Mouse (Mus musculus) hindlimb bud, embryonic 11.5 days (tissue): ENCODE data around the gene Gm26661.

Experiments
- DNase-seq: peaks from one replicate; pipeline ENCODE4 v3.0.0-alpha.2; 2012; ENCODE audit warnings: low read depth, low spot score; ENCODE audit errors: extremely low spot score

The Gm26661 gene

DNA sequence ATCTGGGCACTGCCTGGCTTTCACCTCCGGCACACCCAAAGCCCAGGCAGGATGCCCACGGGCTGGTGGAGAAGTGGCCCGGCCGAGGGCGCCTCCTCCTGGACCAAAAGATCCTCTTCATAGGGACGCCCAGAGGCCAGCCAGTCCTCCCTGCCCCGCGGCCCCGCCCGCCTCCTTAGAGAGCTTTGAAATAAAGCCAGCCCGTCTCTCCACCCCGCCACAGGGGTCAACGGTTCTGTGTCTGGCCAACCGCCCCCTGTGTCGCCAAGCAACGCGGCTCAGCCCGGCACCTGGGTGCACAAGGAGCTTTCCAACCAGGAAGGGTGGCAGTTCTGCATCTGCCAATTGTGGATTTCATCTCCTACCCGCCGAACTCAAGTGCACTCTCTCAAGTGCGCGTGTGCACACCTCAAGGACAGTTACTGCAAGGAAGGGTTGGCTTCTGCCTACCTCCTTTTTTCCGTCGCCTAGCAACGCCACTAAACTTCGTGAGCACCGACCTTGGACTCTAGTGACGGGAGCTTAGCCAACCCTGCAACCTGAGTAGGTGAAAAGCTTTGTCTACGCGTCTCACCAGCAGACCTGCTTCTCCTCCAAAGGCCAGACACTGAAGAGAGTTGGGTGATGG is at the start of gene Gm26661:
Gm26661 (plus strand) TSS at position 56 of the 628 bp plus-strand sequence.
- DNase-seq = peak; percentile 16

DNA sequence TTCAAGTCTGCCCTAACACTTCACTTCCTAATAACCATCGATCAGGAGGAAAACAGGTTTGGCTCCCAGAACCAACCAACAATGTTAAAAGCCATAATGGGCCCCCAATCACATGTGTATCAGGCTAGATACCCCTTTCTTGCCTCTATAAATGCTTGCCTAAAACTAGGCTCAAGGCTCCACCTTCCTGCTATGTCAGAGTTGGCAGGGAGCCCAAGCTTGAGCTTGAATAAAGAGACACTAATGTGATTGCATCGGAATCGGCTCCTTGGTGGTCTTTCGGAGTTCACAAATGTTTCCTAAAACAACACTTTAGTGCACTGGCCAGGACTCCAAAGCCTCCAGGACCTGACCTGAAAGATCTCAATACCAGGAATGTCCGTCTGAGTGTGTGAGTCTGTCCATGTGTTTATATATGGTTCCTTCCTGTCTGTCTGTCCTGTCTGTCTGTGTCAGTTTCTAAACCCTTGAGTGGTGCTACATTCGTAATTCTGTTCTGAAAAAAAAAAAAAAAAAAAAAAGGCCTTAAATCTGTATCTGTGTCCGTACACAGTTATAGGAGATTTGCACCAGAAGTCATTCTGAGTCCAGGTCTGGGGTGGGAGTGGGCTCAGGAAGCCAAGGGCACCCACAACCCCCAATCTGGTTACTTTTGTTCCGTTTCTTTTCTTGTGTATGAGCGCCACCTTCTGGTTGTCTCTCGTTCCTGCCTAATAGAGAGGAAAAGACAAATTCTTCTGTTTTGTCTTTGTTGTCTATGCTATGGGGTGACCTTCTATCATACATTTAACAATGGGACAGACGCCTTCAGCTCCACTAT is 42.2 kb upstream of the Gm26661 start:
- peak; percentile 86 for DNase-seq

DNA sequence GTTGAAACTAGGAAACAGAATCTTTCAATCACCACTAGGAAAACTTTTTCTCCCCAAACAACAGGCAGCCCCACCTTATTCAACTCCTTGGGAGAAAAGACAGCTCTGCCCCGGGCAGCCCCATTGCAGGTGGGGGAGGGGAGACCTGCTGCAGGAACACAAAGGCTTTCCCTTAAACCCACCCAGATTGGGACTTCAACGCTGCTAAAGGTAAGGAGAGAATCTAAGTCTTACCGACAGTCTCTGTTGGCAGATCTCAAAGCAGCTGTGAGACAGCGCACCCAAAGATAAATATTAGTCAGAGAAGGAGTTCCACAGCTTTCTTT is 41.7 kb upstream of the Gm26661 start:
- DNase-seq = no peak

DNA sequence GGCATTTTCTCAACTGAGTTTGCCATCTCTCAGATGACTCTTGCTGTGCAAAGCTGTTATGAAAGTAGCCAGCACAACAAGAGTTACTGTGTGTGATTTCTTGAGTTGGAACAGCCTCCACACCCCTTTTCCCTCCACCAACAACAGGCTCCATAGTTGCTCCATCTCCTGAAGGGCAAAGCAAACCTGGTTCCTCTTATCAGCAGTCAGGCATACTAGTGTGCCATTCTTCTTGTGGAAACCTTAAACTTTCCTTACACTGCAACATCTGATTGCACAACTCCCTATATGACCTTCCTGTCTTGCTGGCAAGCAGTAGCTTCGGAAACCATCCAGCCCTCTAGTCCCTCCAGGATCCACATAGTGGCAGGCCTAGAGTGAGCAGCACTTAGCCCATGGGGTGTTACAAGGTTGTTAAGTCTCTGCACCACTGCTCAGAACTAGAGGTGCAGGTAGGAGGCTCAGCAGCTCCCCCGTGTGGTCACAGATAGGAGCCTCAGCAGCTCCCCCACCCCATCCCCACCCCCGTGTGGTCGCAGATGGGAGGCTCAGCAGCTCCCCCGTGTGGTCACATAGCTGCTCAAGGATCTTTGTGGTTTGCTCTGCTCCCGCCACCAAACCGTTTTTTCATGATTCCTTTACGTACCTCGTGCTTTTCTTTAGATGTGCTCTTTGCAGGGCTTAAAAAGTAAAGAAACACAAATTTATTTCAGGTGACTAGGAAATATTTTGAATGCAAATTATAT is 25.6 kb upstream of the Gm26661 start:
- peak; percentile 83 for DNase-seq

DNA sequence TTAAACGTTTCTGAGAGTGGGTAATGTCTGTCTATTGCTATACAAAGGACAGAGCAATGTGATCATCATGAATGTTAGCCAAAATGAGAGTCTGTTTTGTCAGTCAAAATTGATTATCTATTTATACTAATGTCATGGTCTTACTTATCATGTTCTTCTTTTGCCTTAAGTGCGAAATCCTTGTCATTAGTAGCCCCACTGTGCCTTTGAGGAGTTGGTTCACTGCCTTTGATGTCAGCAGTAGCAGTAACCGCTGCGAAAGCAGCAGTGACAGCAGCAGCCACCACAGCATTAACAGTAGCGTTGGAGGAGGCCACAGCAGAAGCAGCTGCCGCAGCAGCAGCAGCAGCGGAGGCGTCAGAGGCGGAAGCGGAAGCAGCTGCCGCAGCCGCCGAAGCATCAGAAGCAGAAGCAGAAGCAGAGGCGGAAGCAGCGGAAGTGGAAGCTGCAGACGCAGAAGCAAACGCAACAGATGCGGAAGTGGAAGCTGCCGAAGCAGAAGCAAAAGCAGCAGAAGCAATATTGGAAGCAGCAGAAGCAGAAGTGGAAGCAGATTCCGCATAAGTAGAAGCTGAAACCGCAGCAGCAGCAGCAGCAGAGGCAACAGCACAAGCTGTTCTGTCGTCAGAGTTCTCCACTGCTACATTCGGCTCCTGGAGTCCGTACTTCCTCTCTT is 17.5 kb upstream of the Gm26661 start:
- no peak for DNase-seq

DNA sequence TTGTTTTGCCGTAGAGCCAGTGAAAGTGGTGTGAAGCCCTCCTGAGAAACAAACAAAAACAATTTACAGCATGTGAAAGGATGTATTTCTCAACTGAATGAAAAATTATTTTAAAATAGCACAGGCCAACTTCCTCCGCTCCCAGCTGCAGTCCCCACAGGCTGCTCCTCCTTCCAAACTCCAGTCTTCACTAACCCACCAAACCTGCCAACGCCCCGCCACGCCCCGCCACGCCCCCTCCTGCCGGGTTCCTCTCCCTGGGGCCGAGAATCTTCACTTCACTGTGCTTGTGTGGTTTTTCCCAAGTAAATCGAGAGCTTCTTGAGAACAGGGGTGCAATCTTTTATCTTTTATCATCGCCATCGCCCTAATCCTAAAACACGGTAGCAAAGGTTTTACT is 5.3 kb upstream of the Gm26661 start:
- DNase-seq = no peak

DNA sequence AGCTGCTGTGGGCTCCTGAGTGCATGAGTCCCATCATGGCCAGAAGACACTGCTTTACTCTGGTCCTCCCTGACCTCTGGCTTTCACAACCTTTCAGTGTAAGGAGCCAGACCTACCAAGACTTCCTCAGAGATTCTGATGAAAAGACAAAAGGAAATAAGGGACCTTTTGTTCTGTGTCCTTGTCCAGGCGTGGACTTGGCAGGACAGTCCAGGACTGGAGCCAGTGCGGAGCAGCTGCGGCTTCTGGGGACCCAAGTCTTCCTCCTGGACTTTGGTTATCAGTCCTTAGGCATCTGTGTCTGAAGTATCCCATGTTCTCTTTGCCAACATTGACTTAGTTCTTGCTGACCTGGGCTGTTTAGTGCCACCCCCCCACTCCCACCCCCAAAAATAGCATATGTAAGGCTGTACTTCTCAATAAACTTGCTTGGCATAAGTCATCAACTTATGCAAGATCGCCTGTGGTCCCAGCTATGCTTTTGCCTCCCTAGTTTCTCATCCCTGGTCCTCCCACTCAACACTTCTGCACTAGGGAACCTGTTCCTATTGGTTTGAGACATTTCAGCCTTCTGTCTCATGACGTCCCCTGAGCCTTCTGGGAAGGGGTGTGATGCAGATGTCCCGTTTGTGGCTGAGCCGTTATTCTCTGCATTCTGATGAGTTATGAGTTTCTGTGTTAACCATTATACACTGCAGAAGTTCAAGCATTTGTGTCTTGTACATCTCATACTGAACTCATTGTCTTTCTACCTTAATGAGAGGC is 1.9 kb upstream of the Gm26661 start:
- DNase-seq = no peak

DNA sequence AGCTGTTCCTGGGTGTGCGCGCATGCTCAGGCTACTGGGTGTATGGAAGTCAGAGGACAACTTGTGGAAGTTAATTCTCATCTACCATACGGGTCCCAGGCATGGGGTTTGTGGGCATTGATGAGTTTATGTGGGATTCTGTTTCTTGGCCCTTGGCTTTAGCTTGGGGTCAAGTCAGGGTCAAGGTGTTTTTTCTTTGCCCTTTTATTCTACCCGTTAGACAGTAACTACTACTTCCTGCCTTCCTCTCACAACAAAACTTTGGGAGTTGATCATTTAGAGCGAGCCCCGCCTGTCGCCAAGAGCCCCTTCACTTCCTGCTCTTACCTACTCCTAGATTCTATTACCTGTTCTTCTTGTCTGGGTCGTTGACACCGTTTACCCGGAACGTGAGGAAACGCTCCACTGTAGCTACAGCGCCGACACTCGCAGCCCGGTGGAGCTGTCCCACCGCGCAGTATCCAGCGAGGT is 291 bp upstream of the Gm26661 start:
- no peak for DNase-seq

DNA sequence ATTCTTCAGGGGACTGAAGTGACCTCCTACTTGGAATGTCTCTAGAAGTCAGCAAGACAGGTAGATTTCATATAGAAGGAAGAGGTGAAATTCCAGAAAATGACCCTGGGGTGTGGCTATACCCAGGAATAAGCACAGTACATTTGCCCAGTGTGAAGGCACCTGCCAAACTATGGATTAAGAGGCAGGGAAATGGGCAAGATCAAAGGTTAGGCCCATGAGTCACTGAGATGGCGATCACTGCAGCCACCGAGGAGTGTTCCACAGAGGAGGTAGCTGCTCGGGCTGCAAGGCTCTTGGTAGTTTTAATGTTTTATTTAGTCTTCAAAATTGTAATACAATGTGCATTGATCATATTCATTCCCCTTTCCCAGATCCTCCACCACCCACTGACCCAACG is 4.6 kb downstream of the Gm26661 start:
- no peak for DNase-seq

DNA sequence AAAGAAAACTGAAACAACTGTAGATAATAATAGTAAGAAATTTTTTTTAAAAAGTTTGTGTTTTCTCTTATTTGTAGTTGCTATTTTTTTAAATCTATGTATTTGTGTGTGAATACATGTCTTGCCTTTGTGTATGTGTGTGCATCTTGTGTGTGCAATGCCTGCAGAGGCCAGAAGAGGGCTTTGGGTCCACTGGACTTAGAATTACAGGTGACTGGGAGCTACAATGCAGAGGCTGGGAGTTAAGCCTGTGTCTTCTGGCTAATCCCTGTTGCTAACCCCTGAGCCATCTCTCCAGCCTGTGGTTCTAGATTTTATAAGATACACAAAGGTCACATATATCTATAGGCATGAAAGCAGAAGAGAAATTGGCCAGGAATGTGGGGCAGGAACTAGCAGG is 9.2 kb downstream of the Gm26661 start:
- DNase-seq = no peak

DNA sequence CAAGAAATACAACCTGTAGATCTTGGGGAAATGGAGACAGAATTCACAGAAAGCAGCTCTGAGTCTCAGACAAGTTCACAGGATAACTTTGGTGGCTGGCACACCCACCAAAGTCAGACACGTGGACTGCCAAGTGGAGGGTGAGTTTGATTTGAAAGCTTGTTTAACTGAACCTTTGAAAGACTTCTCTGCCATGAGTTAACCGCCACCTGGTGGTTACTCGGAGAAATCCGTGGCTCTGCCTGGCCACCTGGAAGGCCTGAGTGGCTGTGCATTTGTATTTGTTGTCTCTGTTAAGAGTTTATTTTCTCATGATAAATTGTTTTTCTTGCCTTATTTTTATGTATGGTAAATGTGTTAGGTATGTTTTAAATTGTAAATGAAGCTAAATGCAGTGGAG is 10.4 kb downstream of the Gm26661 start:
- no peak for DNase-seq

DNA sequence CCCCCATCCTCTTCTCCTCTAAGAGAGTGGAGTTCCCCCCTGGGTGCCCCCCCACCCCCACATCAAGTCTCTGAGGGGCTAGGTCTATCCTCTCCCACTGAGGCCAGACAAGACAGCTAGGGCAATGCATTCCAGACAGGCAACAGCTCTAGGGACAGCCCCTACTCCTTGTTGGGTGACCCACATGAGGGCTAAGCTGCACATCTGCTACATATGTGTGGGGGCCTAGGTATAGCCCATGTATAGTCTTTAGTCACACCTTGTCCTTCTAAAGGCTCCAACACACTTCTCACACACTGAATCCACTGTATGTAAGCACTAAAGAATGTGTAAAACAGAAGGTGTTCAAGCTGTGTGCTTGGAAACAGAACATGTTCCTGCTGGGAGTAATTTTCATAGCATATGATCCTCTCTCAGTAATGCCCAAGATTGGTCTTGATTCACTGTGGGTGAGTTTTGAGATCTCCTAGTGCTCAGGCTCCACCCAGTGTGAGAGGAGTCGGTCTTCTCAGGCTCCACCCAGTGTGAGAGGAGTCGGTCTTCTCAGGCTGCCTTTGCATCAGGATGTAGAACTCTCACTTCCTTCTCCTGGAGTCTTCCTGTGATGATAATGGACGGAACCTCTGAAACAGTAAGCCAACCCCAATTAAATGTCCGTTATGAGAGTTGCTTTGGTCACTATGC is 12.6 kb downstream of the Gm26661 start:
- DNase-seq = no peak

DNA sequence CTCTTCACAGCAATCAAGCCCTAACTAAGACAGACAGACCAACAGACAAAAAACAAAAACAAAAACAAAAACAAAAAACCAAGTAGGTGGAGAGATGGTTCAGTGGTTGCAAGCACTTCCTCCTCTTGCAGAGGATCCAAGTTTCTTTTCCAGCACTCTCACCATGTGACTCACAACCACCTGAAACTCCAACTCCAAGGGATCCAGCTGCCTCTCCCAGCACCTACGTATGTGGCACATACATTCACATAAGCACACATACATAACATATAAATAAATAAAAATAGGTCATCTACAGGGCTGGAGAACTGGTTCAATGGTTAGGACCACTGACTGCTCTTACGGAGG is 13.1 kb downstream of the Gm26661 start:
- DNase-seq = no peak

DNA sequence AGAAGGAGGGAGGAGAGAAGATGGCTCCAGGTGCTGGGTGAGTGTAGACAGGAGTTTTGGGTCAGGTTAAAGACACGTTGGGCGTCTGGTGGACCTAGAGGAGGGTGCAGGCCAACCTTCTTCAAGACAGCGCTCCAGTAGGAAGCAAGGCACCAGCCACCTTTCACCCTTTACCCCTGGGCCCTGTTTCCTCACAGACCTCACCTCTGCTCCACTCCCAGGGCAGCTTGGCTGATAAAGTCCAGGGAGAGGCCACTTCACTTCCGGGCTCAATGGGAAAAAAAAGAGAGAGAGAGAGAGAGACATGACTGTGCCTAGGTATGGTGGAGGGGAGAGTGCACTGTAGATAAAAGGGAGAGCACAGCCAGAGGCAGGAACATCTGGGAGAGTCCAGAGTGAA is 16.3 kb downstream of the Gm26661 start:
- no peak for DNase-seq

DNA sequence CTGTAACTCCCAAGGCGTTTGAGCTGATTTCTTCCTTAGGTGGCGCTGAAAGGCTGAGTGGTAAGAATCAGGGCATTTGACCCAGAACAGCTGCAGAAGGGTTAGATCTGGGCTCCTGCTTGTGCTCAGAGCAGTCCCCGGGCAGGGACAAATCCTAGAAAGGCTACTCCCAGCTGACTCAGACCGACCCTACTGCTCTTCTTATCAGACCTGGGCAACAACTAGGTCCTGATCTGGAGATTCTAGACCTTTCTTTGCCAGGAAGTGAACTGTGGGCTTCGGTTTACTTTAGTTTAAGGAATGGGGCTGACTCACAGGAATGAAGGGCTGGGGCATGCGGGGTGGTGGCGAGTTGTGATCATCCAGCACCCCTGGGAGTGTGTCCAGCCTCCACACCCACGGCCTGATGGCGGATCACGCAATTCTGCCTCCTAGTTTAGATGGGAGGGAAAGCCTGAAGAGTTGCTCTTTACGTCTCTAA is 17.2 kb downstream of the Gm26661 start:
- no peak for DNase-seq

DNA sequence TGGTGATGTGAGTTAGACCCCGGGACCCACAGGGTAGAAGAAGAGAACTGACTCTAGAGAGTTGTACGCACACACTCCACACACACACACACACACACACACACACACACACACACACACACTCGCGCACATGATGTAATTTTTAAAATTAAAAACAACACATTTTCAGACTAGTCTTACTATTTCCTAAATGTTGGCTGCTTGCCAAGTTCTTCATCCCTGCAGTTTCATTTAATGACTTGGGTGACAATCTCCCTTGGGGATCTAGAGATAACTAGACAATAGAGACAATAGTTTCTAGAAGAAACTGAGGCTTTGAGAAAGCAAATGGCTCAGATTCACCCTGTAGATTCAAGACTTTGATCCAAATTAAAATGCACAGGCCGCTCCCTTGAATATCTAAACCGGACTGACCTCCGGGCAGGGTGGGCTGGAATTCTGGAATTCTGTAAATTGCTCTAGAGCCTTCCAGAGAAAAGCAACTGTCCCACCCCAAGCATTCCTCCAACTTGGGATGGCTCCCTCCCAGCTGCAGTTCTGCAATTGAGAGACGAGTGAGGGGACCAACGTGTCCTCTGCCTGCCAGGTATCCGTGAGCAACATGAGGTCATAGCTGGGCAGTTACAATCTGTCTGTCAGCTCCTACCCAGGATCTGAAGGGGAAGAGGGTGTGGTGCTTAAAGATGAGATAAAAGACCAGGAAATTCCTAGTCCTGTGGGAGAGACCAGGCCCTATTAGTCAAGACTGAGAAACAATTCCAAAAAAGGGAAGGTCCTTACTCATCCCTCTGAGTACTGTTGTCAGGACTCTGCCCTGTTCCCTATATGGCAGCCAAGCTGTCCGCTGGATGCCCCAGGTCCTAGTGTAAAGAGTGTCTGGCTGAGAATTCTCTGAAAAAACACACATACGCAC is 17.9 kb downstream of the Gm26661 start:
- no peak for DNase-seq

DNA sequence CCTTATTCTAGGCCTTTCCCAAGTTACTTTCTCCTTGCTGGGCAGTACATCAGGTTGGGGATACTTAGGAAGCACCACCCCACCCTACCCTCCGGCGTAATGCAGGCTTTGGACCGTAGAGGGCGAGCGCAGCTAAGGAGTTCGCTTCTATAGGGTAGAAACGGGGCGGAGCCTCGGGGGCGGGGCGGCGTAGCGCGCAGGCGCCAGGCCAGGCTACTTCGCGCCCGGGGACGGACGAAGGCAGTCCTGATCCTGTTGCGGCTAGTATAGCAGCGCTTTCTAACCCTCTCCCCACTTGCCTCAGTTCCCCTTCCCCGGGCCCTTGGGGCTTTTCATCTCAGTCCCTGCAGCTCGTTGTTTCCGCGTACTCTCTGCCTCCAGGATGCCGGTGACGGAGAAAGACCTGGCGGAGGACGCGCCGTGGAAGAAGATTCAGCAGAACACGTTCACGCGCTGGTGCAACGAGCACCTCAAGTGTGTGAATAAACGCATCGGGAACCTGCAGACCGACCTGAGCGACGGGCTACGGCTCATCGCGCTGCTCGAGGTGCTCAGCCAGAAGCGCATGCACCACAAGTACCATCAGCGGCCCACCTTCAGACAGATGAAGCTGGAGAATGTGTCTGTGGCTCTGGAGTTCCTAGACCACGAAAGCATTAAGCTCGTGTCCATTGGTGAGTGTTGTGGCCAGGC is 26.5 kb downstream of the Gm26661 start, which contains the start of gene Flnb:
Flnb (plus strand) TSS at position 188 of the 693 bp plus-strand sequence.
- peak; percentile 90 for DNase-seq

DNA sequence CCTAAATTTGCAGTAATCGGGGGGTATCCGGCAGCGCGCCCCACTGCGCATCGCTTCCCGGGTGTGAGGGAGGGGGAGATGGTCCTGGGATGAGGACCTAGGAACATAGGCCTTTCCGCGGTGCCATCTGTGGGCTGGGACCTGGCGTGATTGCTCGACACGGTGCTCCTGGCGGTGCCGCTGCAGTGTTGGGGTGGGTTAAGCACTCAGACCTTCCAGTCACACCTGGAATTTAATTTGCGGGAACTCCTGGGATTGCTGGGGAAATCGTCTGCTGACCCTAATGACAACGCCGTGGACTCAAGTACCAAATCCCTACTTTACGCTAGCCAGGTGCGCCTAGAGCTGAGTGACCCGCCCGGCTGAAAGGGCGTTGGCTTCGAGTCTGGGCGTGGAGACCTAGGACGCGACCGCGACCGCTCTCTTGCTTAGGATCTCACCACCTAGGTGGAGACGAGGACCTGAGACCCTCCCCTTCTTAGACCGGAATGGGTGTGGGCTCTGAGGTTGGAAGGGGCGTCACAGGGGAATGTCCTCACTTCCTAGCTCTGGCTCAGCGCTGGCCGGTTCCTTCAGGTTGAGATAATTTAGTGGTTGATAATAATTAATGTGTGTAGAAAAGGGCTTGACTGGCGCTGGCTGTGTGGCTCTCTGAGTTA is 27.2 kb downstream of the Gm26661 start:
- DNase-seq = no peak
